ENCODE assay signal across 20 mouse cellular contexts in the genomic region with DNA sequence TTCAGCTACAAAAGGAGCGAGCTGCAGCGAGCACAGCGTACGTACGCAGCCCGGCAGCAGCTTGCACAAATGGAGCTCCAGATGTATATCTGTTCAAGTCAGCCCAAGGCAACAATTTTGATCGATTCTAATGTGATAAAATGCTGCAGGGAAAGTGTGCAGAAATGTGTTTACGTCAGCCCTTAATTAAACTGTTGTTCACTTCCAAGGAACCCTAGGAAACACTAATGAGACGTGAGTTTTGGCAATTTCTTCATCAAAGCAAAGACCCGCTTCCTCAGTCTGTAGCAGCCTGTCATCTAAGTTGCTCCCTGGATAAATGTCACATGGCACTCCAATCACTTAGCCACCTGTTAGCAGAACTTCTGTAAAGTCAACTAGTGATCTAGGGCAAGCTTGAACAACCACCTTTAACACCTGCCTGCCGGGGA.
DNase-seq lines count a peak whose midpoint lies in the region; ATAC-seq and TF ChIP-seq lines count a peak whose summit lies in the region.
"Had no signal": no experiment of that assay in that cellular context is flagged by ENCODE, and none has a peak within 500 bp of the region (broad histone marks: within the 10 kb centered on the region; RNA-seq: fewer than 3 reads in every experiment).

No protein-coding gene starts in this region.

- 67% methylated on average over 11 of the region's 11 CpGs for WGBS in hindbrain, embryonic 13.5 days
- whole genome bisulfite sequencing in hindbrain, embryonic 11.5 days = 78% methylated on average over 11 of the region's 11 CpGs
- WGBS in hindbrain, postnatal 0 days = 48% methylated on average over 11 of the region's 11 CpGs

- ATAC-seq in hindbrain, embryonic 13.5 days (ENCODE audit: low FRiP score) = 0 out of 2 replicates have a peak, but pooled peaks have one; percentile 36
- no peak for ATAC-seq in hindbrain, embryonic 11.5 days (ENCODE audit: low FRiP score)
- ATAC-seq in hindbrain, postnatal 0 days = no peak

- no peak overlapping the region for H3K4me2 ChIP-seq in hindbrain, embryonic 13.5 days
- no peak overlapping the region for H3K4me2 ChIP-seq in hindbrain, embryonic 11.5 days (replicated peaks; ENCODE audit: low read depth, low read length)
- no peak overlapping the region for H3K4me2 ChIP-seq in hindbrain, postnatal 0 days (ENCODE audit: low read depth, low read length)
- H3K4me2 ChIP-seq: embryonic facial prominence, embryonic 13.5 days; heart, embryonic 13.5 days had no signal

- no peaks in the 10 kb centered on the region for H3K36me3 ChIP-seq in hindbrain, embryonic 13.5 days
- no peaks in the 10 kb centered on the region for H3K36me3 ChIP-seq in hindbrain, embryonic 11.5 days (ENCODE audit: control insufficient read depth, insufficient read depth, low read length)
- H3K36me3 ChIP-seq in hindbrain, postnatal 0 days (ENCODE audit: insufficient read depth, low read length) = no peaks in the 10 kb centered on the region
- H3K36me3 ChIP-seq: embryonic facial prominence, embryonic 13.5 days had no signal

- H3K9ac ChIP-seq in hindbrain, embryonic 13.5 days = no peak overlapping the region
- H3K9ac ChIP-seq in hindbrain, embryonic 11.5 days (ENCODE audit: low read depth, low read length) = no peak overlapping the region
- H3K9ac ChIP-seq in hindbrain, postnatal 0 days (replicated peaks; ENCODE audit: low read length) = no peak overlapping the region
- H3K9ac ChIP-seq: embryonic facial prominence, embryonic 13.5 days; heart, embryonic 13.5 days had no signal

- no peak overlapping the region for H3K4me3 ChIP-seq in hindbrain, embryonic 13.5 days
- H3K4me3 ChIP-seq in hindbrain, embryonic 11.5 days (ENCODE audit: low read depth, low read length) = no peak overlapping the region
- H3K4me3 ChIP-seq in hindbrain, postnatal 0 days (ENCODE audit: low read length) = no peak overlapping the region
- H3K4me3 ChIP-seq: embryonic facial prominence, embryonic 13.5 days; heart, embryonic 13.5 days; left cerebral cortex, adult 2 months had no signal

- no peak for TF ChIP-seq CTCF in hindbrain, postnatal 0 days (IDR thresholded peaks at IDR 0.05; ENCODE audit: low read depth)

- H3K4me1 ChIP-seq in hindbrain, embryonic 13.5 days (replicated peaks) = peaks cover 17% of the 10 kb centered on the region
- no peaks in the 10 kb centered on the region for H3K4me1 ChIP-seq in hindbrain, embryonic 11.5 days (replicated peaks; ENCODE audit: control insufficient read depth, insufficient read depth, low read length)
- no peaks in the 10 kb centered on the region for H3K4me1 ChIP-seq in hindbrain, postnatal 0 days (ENCODE audit: insufficient read depth, low read length)

- no peak for DNase-seq in hindbrain, embryonic 11.5 days (ENCODE audit: low spot score)
- DNase-seq in retina, embryonic 14.5 days (ENCODE audit: low spot score) = peak; percentile 3
- no peak for DNase-seq in retina, postnatal 1 day
- peak; percentile 29 for DNase-seq in hindbrain, postnatal 0 days (ENCODE audit: low spot score)
- no peak for DNase-seq in cerebellum, adult 18-20 months
- DNase-seq in left cerebral cortex, adult 9 months (ENCODE audit: low spot score in 2 of 2) = no peak
- DNase-seq: B cell, adult 2 months; cerebellum, adult 11-12 months; gastrocnemius, postnatal 36 days; kidney, adult 8-10 months; kidney, postnatal 4 days; lung, adult 18-20 months; right cerebral cortex, postnatal 14 days; thymus, postnatal 25 days had no signal

- no peaks in the 10 kb centered on the region for H3K27me3 ChIP-seq in hindbrain, embryonic 13.5 days
- no peaks in the 10 kb centered on the region for H3K27me3 ChIP-seq in hindbrain, embryonic 11.5 days (ENCODE audit: control insufficient read depth, insufficient read depth, low read length)
- no peaks in the 10 kb centered on the region for H3K27me3 ChIP-seq in hindbrain, postnatal 0 days (ENCODE audit: insufficient read depth, low read length)
- H3K27me3 ChIP-seq: embryonic facial prominence, embryonic 13.5 days; heart, embryonic 13.5 days had no signal

- H3K9me3 ChIP-seq in hindbrain, embryonic 13.5 days = no peaks in the 10 kb centered on the region
- H3K9me3 ChIP-seq in hindbrain, embryonic 11.5 days (ENCODE audit: control insufficient read depth, low read length) = no peaks in the 10 kb centered on the region
- no peaks in the 10 kb centered on the region for H3K9me3 ChIP-seq in hindbrain, postnatal 0 days (ENCODE audit: low read length)
- H3K9me3 ChIP-seq: embryonic facial prominence, embryonic 13.5 days; heart, embryonic 13.5 days had no signal

- no peak overlapping the region for H3K27ac ChIP-seq in hindbrain, embryonic 13.5 days
- no peak overlapping the region for H3K27ac ChIP-seq in hindbrain, embryonic 11.5 days (ENCODE audit: low read depth, low read length)
- H3K27ac ChIP-seq in hindbrain, postnatal 0 days = no peak overlapping the region
- H3K27ac ChIP-seq: embryonic facial prominence, embryonic 13.5 days; heart, embryonic 13.5 days; left cerebral cortex, adult 2 months; macrophage; stomach, postnatal 0 days had no signal

Comparison
In these comparisons a context has a peak if more than half of its experiments do, and no peak if none do; other contexts are left out.
1. DNase-seq: peak in retina, embryonic 14.5 days (single experiment) and hindbrain, postnatal 0 days (single experiment); none in hindbrain, embryonic 11.5 days (single experiment), retina, postnatal 1 day (single experiment), cerebellum, adult 18-20 months (0 of 2) and left cerebral cortex, adult 9 months (0 of 2).